Mouse (Mus musculus): Measurements from ENCODE around the gene Alpi. TPM values are rescaled to one million over a fixed set of nuclear protein-coding genes. Genes with fewer than 3 reads are reported as not detected.

Gene Alpi
- polyA plus RNA-seq, 1 experiment from 2014 or later: not detected

GRCm38 (mm10) chr1:87057075-87057474, 44.3 kb downstream of the Alpi start:
- H3K4me1 ChIP-seq: no peaks in the 10 kb centered on the region
- WGBS: 75% methylated on average over 4 of the region's 4 CpGs
- no peaks in the 10 kb centered on the region for H3K27me3 ChIP-seq (replicated peaks)

GRCm38 (mm10) chr1:87051369-87051768, 50.0 kb downstream of the Alpi start:
- no peak overlapping the region for H3K4me2 ChIP-seq
- 85% methylated on average over 4 of the region's 4 CpGs for WGBS
- no peak overlapping the region for H3K27ac ChIP-seq (replicated peaks)
- H3K9me3 ChIP-seq (replicated peaks): no peaks in the 10 kb centered on the region
- 0 out of 2 replicates have a peak, but pooled peaks cover 12% of the 10 kb centered on the region for H3K36me3 ChIP-seq
- no peaks in the 10 kb centered on the region for H3K27me3 ChIP-seq (replicated peaks)
- no peak for ATAC-seq (ENCODE audit: low FRiP score)
- no peak overlapping the region for H3K4me3 ChIP-seq (replicated peaks)
- no peak overlapping the region for H3K9ac ChIP-seq (replicated peaks)
- peaks cover 12% of the 10 kb centered on the region for H3K4me1 ChIP-seq

More at GRCm38 (mm10) chr1:87057075-87057474, 44.3 kb downstream of the Alpi start:
- H3K9ac ChIP-seq (replicated peaks): no peak overlapping the region
- H3K4me3 ChIP-seq (replicated peaks): no peak overlapping the region
- no peak overlapping the region for H3K4me2 ChIP-seq
- ATAC-seq (ENCODE audit: low FRiP score): no peak
- H3K36me3 ChIP-seq: no peaks in the 10 kb centered on the region
- no peaks in the 10 kb centered on the region for H3K9me3 ChIP-seq (replicated peaks)
- H3K27ac ChIP-seq (replicated peaks): no peak overlapping the region

- no peaks in the 10 kb centered on the region for H3K27me3 ChIP-seq (replicated peaks)
- no peak overlapping the region for H3K9ac ChIP-seq (replicated peaks)
- peaks cover 12% of the 10 kb centered on the region for H3K4me1 ChIP-seq
- H3K4me3 ChIP-seq (replicated peaks): no peak overlapping the region
- no peak overlapping the region for H3K27ac ChIP-seq (replicated peaks)
- H3K4me2 ChIP-seq: no peak overlapping the region
- no peaks in the 10 kb centered on the region for H3K9me3 ChIP-seq (replicated peaks)
- ATAC-seq (ENCODE audit: low FRiP score): no peak
- 75% methylated on average over 1 of the region's 1 CpGs for WGBS
- 0 out of 2 replicates have a peak, but pooled peaks cover 12% of the 10 kb centered on the region for H3K36me3 ChIP-seq
These were observed 50.7 kb downstream of the Alpi start for GRCm38 (mm10) chr1:87050700-87051099.

GRCm38 (mm10) chr1:87050072-87050471, 51.3 kb downstream of the Alpi start:
- peak; percentile 55 for ATAC-seq (ENCODE audit: low FRiP score)
- Histone ChIP-seq H3K27ac (replicated peaks) (0 out of 2 replicates have a peak overlapping the region, but pooled peaks have one; percentile 11), H3K4me2 (no peak overlapping the region), H3K9me3 (replicated peaks) (no peaks in the 10 kb centered on the region), H3K4me3 (replicated peaks) (no peak overlapping the region), H3K4me1 (peaks cover 12% of the 10 kb centered on the region), H3K27me3 (replicated peaks) (no peaks in the 10 kb centered on the region), H3K36me3 (0 out of 2 replicates have a peak, but pooled peaks cover 13% of the 10 kb centered on the region), H3K9ac (replicated peaks) (no peak overlapping the region)
- WGBS: 27% methylated on average over 3 of the region's 3 CpGs

Other genes with a start within 250 kb of the Alpi start
- gene Alppl2, start 11.7 kb downstream of the Alpi start, polyA plus RNA-seq (2015; fragmentation: Nextera tagmentation; extraction: Ambion mirVana): not detected in 2 replicates
- not detected in 2 replicates for gene Akp3, start 23.4 kb upstream of the Alpi start, polyA plus RNA-seq (2015; fragmentation: Nextera tagmentation; extraction: Ambion mirVana)
- gene Ecel1, start 54.9 kb upstream of the Alpi start, polyA plus RNA-seq (2015; fragmentation: Nextera tagmentation; extraction: Ambion mirVana): 71.9 and 84.7 TPM in 2 replicates
- 4.0 and 5.3 TPM in 2 replicates for gene Prss56, start 81.7 kb upstream of the Alpi start, polyA plus RNA-seq (2015; fragmentation: Nextera tagmentation; extraction: Ambion mirVana)
- 0.33 and 0.37 TPM in 2 replicates for gene Chrnd, start 89.0 kb upstream of the Alpi start, polyA plus RNA-seq (2015; fragmentation: Nextera tagmentation; extraction: Ambion mirVana)
- gene Chrng, start 103.1 kb upstream of the Alpi start, polyA plus RNA-seq (2015; fragmentation: Nextera tagmentation; extraction: Ambion mirVana): 1.2 and 1.5 TPM in 2 replicates
- 93.4 and 101 TPM in 2 replicates for gene Eif4e2, start 112.3 kb upstream of the Alpi start, polyA plus RNA-seq (2015; fragmentation: Nextera tagmentation; extraction: Ambion mirVana)
- gene Efhd1, start 162.8 kb upstream of the Alpi start, polyA plus RNA-seq (2015; fragmentation: Nextera tagmentation; extraction: Ambion mirVana): 1.2 and 2.3 TPM in 2 replicates
- 61.7 and 63.0 TPM in 2 replicates for gene Gigyf2, start 225.4 kb upstream of the Alpi start, polyA plus RNA-seq (2015; fragmentation: Nextera tagmentation; extraction: Ambion mirVana)

Measured in neural tube, embryonic 15.5 days (tissue).